Mouse (Mus musculus) heart, adult 2 months (tissue): ENCODE data around the gene Alg14. TPM values are rescaled to one million over a fixed set of nuclear protein-coding genes. Genes with fewer than 3 reads are reported as not detected.
A peak's percentile ranks its signal among the peaks of the same experiment; 100 is the strongest.

Experiments used
- DNase-seq, 2 experiments: peaks; one replicate each; pipeline ENCODE4 v3.0.0; 2021
- H3K27ac ChIP-seq: fragments of 200-600 bp; 2 replicates; pipeline ENCODE4 v1.8.1; 2022
- H3K27me3 ChIP-seq: fragments of 200-500 bp; 2 replicates; pipeline ENCODE4 v1.6.1; 2012; ENCODE audit warnings: mild to moderate bottlenecking, low read length, inconsistent platforms, mixed read lengths; ENCODE audit not compliant: control insufficient read depth, insufficient read depth
- H3K36me3 ChIP-seq: fragments of 200-500 bp; 2 replicates; pipeline ENCODE4 v1.6.1; 2012; ENCODE audit warnings: low read length, inconsistent platforms; ENCODE audit not compliant: control insufficient read depth, insufficient read depth
- H3K4me1 ChIP-seq: fragments of 200-500 bp; 2 replicates; pipeline ENCODE4 v1.6.1; 2011; ENCODE audit warnings: low read length; ENCODE audit not compliant: control insufficient read depth, insufficient read depth
- H3K4me3 ChIP-seq: fragments of 200-600 bp; 2 replicates; pipeline ENCODE4 v1.8.1; 2022
- H3K79me2 ChIP-seq: fragments of 200-500 bp; replicated peaks from 2 replicates; pipeline ENCODE4 v1.6.1; 2012; ENCODE audit warnings: mild to moderate bottlenecking, inconsistent platforms, low read length, moderate library complexity, mixed read lengths; ENCODE audit not compliant: control insufficient read depth, insufficient read depth
- H3K9ac ChIP-seq: fragments of 200-500 bp; 2 replicates; pipeline ENCODE4 v1.6.1; 2012; ENCODE audit warnings: low read depth, mild to moderate bottlenecking, control low read depth, inconsistent platforms, low read length, mixed read lengths
- CTCF ChIP-seq: fragments of 200-600 bp; IDR thresholded peaks from 2 replicates; pipeline ENCODE4 v1.8.1; 2022; ENCODE audit warnings: antibody characterized with exemption, mild to moderate bottlenecking, moderate library complexity
- EP300 ChIP-seq: fragments of 200-500 bp; IDR thresholded peaks from 2 replicates; pipeline ENCODE4 v1.6.1; 2011; ENCODE audit warnings: low read depth, low read length, control low read depth; ENCODE audit not compliant: insufficient read depth
- POLR2A ChIP-seq: fragments of 200-500 bp; IDR thresholded peaks from 2 replicates; pipeline ENCODE4 v1.6.1; 2011; ENCODE audit warnings: mild to moderate bottlenecking, low read depth, low read length, control low read depth; ENCODE audit not compliant: insufficient read depth
- WGBS: fragments of 180-500 bp; shearing (Covaris S2); methylation state at CpG from one replicate; pipeline ENCODE4 v1.1.7; 2018; 5-methylcytosine and 5-hydroxymethylcytosine counted together
- intact Hi-C: fragments of 180-260 bp; cut with DNase I; formaldehyde crosslinking; loops from one replicate; pipeline ENCODE4 v1.15.1; 2025
- polyA plus RNA-seq: library from polyadenylated mRNA; depleted of rRNA; stranded (reverse); fragments of >200 nt; gene quantifications from 2 replicates; pipeline ENCODE4 v1.2.3, GENCODE M21; 2012
- total RNA-seq, 2 experiments: library from RNA; stranded (reverse); gene quantifications; 2 replicates each; pipeline ENCODE4 v1.2.3; 2021

The Alg14 gene
- total and polyA plus RNA-seq, 3 experiments = 9.1 to 12.5 (median 10.4) TPM

DNA sequence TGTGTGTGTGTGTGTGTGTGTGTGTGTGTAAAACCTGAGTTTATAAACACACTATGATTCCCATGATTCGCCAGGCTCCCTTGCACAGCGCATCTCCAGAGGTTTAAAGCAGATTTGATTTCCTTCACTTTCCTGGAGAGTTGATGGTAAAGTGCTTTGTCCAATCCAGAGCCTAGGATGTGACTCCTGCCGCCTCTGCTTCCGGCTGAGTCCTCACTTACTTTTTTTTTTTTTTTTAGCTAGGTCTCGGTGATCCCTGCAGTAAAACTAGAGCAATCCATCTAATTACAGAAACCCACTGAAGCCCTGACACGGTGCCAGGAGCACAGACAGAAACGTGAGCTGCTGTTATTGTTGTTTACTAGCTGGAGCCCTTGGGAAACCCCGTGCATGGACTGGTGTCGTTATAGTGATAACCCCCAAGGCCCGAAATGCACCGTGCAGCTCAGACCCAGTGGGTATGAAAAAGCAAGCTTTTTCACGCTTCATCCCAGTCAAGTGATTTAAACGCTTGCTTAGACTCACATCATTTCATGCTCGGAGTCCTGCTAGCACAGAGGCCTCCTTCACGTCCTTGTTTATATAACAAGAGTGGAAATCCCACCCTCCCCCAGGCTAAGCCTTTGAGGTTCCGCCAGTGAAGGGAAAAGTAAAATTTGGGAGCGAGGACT lies 98.4 kb downstream of the Alg14 start:
- WGBS = 36% methylated on average over 17 of the region's 17 CpGs
- peaks cover 2% of the 10 kb centered on the region for H3K4me1 ChIP-seq
- no peaks in the 10 kb centered on the region for H3K27me3 ChIP-seq
- peak overlapping the region; percentile 32; the same call in 1 of the 2 replicates for H3K4me3 ChIP-seq
- no peaks in the 10 kb centered on the region for H3K36me3 ChIP-seq
- peak; percentile 30 to 31 for DNase-seq
- intact Hi-C loops = no loop called here
- peak overlapping the region; percentile 61 for H3K27ac ChIP-seq
- no peaks in the 10 kb centered on the region for H3K79me2 ChIP-seq
- no peak for TF ChIP-seq EP300
- no peak for TF ChIP-seq POLR2A
- no peak for TF ChIP-seq CTCF
- H3K9ac ChIP-seq = no peak overlapping the region

DNA sequence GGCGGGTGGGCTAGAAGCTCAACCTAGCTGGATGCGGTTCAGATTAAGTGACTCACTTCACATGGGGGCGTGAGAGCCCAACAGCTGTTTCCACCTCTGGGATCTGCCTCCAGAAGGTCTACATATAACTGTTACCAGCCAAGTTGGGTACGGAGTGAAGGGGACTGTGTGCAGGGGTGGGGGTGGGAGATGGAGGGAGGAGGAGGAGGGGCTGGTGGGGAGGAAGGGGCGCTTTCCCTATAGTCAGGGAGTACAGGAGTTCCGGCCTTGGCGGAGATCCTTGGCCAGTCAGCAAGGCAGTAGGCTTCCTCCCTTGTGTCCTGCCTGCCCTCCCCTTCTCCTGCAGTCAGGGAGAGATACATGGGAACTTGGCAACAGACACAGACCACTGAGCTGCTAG lies 99.2 kb downstream of the Alg14 start:
- no peaks in the 10 kb centered on the region for H3K36me3 ChIP-seq
- TF ChIP-seq EP300 (no peak), POLR2A (no peak), CTCF (no peak)
- peaks cover 2% of the 10 kb centered on the region for H3K4me1 ChIP-seq
- peak; percentile 27 to 39 for DNase-seq
- no peak overlapping the region for H3K4me3 ChIP-seq
- intact Hi-C loops = no loop called here
- H3K27me3 ChIP-seq = no peaks in the 10 kb centered on the region
- no peak overlapping the region for H3K27ac ChIP-seq
- 35% methylated on average over 7 of the region's 7 CpGs for WGBS
- H3K9ac ChIP-seq = no peak overlapping the region
- H3K79me2 ChIP-seq = no peaks in the 10 kb centered on the region

DNA sequence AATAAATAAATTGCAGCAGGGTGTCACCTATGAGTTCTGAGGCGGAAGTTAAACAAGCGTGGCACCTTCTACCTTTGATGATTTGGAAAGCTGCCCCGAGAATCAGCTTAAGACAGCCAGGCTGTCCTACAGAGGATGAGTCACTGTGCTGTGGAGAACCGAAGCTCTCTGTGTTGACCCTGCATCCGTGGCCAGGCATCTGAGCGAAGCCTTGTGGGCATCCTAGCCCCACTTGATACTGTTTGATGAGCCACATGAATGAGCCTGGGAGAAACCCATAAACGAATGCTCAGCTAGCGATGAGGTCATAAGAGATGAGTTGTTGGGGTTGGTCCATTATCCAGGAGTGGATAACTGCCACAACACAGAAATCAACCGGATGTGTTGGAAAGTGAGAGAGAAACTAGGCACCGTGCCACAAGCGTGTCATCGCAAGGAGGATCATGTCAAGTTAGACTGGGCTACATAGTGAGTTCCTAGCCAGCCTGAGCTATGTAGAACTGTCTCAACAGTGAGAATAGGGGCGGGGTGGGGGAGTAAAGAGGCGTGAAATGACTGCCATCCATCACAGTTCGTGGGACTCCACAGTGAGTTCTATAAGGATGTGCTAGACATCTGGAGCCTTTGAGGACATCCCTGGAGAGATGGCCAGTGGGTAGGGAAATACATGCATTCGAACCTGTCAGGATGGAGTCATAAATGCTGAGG lies 104.2 kb downstream of the Alg14 start:
- intact Hi-C loops = no loop called here
- Histone ChIP-seq H3K79me2 (no peaks in the 10 kb centered on the region), H3K4me3 (no peak overlapping the region), H3K9ac (no peak overlapping the region), H3K36me3 (no peaks in the 10 kb centered on the region), H3K27me3 (no peaks in the 10 kb centered on the region), H3K4me1 (peaks cover 2% of the 10 kb centered on the region), H3K27ac (no peak overlapping the region)
- 73% methylated on average over 16 of the region's 16 CpGs for WGBS
- DNase-seq = peak in 1 of 2 experiments; percentile 23
- TF ChIP-seq EP300 (no peak), POLR2A (no peak), CTCF (no peak)

DNA sequence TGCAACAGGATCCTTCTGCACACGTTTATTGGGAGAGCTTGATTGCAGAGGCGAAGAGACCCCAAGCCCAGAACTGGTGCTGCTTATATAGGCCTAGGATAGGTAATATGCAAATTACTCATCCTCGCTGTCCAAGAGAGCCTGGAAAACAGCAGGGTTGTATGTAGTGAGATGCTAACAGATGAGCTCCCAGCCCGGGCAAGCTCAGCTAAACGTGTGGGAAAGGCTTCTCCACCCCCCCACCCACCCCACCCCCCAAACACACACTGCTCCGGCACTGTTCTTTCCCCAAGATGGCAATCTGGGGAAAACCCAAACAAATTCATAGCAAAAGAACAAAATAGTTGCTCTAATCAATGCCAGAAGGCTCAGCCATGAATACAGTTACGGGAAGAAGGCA lies 105.0 kb downstream of the Alg14 start:
- intact Hi-C loops = no loop called here
- Histone ChIP-seq H3K27me3 (no peaks in the 10 kb centered on the region), H3K36me3 (no peaks in the 10 kb centered on the region), H3K27ac (no peak overlapping the region), H3K4me1 (no peaks in the 10 kb centered on the region), H3K9ac (no peak overlapping the region), H3K79me2 (no peaks in the 10 kb centered on the region), H3K4me3 (no peak overlapping the region)
- DNase-seq = no peak
- TF ChIP-seq POLR2A (no peak), EP300 (no peak), CTCF (no peak)
- WGBS = 85% methylated on average over 7 of the region's 7 CpGs

DNA sequence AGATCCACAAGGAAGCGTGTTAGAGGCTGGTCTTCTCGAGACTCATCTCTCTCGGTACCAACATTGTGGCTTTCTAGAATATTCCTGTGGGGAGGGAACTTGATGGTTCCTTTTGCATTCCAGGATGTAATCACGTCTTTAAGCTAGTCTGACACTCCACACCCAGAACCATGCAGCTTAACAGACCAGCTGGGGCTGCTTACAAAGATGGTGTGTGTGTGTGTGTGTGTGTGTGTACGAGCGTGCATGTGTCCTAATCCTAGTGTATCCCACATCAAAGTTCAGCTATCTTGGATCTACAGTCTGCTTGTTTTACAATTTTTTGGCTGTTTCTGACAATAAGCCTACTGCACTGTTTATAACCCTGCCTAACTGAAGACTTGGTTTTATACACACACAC lies 105.4 kb downstream of the Alg14 start:
- Histone ChIP-seq H3K27me3 (no peaks in the 10 kb centered on the region), H3K4me3 (no peak overlapping the region), H3K79me2 (no peaks in the 10 kb centered on the region), H3K4me1 (no peaks in the 10 kb centered on the region), H3K9ac (no peak overlapping the region), H3K27ac (no peak overlapping the region), H3K36me3 (no peaks in the 10 kb centered on the region)
- TF ChIP-seq CTCF = no peak
- no peak for TF ChIP-seq POLR2A
- TF ChIP-seq EP300 = no peak
- no peak for DNase-seq
- WGBS = 85% methylated on average over 6 of the region's 6 CpGs
- intact Hi-C loops = no loop called here

DNA sequence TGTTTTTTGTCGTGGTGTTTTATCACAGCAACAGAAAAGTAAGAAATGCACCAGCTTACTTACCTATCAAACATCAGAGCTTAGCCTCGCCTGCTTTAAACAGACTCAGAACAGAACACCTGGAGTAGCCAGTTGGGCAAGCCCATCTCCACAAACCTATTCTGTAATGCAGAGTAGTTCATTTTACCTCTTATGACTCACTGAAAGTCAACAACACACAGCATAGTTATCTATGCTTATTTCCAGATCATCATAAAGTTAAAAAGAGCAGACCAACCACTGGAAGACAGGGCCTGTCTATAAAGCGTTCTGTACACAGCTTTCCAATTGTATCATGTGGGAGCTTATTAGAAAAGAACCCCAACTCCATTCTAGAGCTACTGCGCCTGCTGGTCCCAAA lies 109.8 kb downstream of the Alg14 start:
- Histone ChIP-seq H3K4me3 (no peak overlapping the region), H3K4me1 (no peaks in the 10 kb centered on the region), H3K79me2 (no peaks in the 10 kb centered on the region), H3K36me3 (no peaks in the 10 kb centered on the region), H3K27ac (no peak overlapping the region), H3K27me3 (no peaks in the 10 kb centered on the region), H3K9ac (no peak overlapping the region)
- DNase-seq = no peak
- intact Hi-C loops = no loop called here
- TF ChIP-seq CTCF (no peak), EP300 (no peak), POLR2A (no peak)
- WGBS = 75% methylated on average over 4 of the region's 4 CpGs
